Mouse (Mus musculus): ENCODE data around the gene Zmynd8. TPM values are rescaled to one million over a fixed set of nuclear protein-coding genes. Genes with fewer than 3 reads are reported as not detected.

Zmynd8 gene
- polyA plus RNA-seq, 1 experiment = 75.2 TPM

- Histone ChIP-seq H3K27ac (ENCODE audit: control insufficient read depth, insufficient read depth, low read depth, low read length, poor library complexity) (no peak overlapping the region), H3K4me1 (ENCODE audit: control insufficient read depth, insufficient read depth, low read length) (no peaks in the 10 kb centered on the region), H3K4me3 (replicated peaks; ENCODE audit: control insufficient read depth, low read depth, low read length) (no peak overlapping the region)
- no peak for TF ChIP-seq POLR2A (IDR thresholded peaks at IDR 0.05; ENCODE audit: borderline replicate concordance, control insufficient read depth, low read depth, low read length)
- TF ChIP-seq CTCF (IDR thresholded peaks at IDR 0.05; ENCODE audit: control insufficient read depth, insufficient read depth, low read length) = no peak
- WGBS = 89% methylated on average over 6 of the region's 6 CpGs
Observed at GRCm38 (mm10) chr2:165841805-165842204, 57.0 kb downstream of the Zmynd8 start.

GRCm38 (mm10) chr2:165840852-165841251 is 58.0 kb downstream of the Zmynd8 start:
- no peak overlapping the region for H3K4me3 ChIP-seq (replicated peaks; ENCODE audit: control insufficient read depth, low read depth, low read length)
- TF ChIP-seq POLR2A (IDR thresholded peaks at IDR 0.05; ENCODE audit: borderline replicate concordance, control insufficient read depth, low read depth, low read length) (no peak), CTCF (IDR thresholded peaks at IDR 0.05; ENCODE audit: control insufficient read depth, insufficient read depth, low read length) (no peak)
- no peaks in the 10 kb centered on the region for H3K4me1 ChIP-seq (ENCODE audit: control insufficient read depth, insufficient read depth, low read length)
- 95% methylated on average over 7 of the region's 7 CpGs for WGBS
- no peak overlapping the region for H3K27ac ChIP-seq (ENCODE audit: control insufficient read depth, insufficient read depth, low read depth, low read length, poor library complexity)

DNA sequence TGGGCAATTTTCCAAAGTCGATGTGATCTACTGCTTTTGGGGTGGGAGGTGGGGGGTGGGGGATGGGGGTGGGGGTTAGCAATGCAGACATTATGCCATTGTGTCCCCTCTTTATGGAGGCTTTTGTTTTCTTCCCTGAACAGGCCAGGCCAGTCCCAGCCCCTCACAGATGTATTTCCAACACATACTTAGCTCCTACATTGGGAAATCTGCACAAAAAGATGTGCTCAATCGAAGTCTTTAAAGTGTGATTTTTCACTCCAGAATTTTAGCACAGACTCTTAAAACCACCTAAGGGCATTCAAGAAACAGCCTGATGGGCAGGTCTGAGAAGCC is 59.5 kb downstream of the Zmynd8 start:
- Histone ChIP-seq H3K27ac (ENCODE audit: control insufficient read depth, insufficient read depth, low read depth, low read length, poor library complexity) (no peak overlapping the region), H3K4me1 (ENCODE audit: control insufficient read depth, insufficient read depth, low read length) (no peaks in the 10 kb centered on the region), H3K4me3 (replicated peaks; ENCODE audit: control insufficient read depth, low read depth, low read length) (no peak overlapping the region)
- WGBS = 62% methylated on average over 2 of the region's 2 CpGs
- TF ChIP-seq CTCF (IDR thresholded peaks at IDR 0.05; ENCODE audit: control insufficient read depth, insufficient read depth, low read length) (no peak), POLR2A (IDR thresholded peaks at IDR 0.05; ENCODE audit: borderline replicate concordance, control insufficient read depth, low read depth, low read length) (no peak)

DNA sequence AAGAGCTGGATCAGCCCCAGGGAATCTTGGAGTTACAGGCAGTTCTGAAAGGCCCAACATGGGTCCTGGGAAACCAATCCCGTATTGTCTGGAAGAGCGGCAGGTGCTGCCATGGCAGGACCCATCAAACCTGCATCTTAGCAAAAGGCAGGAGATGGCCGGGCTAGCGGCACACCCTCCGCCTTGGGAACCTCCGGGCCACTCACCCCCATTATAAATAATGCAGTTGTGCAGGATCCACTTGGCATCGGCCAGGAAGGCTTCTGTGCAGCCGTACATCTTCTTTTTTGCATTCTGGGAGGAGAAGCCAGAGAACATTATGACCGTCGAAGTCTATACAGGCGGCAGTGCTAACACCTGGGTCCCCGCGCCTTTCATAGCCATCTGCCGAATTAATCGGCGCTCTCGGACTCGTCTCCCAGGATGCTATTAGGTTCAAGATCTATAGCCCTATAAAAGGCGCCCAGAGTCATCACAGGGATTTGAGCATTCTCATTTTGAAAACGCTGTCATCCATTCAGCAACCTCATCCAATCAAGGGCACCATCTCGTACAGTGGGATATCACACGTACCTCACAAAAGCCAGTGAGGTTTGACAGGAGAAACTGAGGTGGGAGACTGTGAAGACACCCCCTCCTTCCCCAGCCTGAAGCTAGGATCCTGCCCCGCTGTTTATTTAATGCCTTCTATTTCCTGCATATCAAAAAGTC is 60.1 kb downstream of the Zmynd8 start:
- no peak overlapping the region for H3K4me3 ChIP-seq (replicated peaks; ENCODE audit: control insufficient read depth, low read depth, low read length)
- TF ChIP-seq POLR2A (IDR thresholded peaks at IDR 0.05; ENCODE audit: borderline replicate concordance, control insufficient read depth, low read depth, low read length) = no peak
- TF ChIP-seq CTCF (IDR thresholded peaks at IDR 0.05; ENCODE audit: control insufficient read depth, insufficient read depth, low read length) = no peak
- WGBS = 94% methylated on average over 23 of the region's 23 CpGs
- H3K4me1 ChIP-seq (ENCODE audit: control insufficient read depth, insufficient read depth, low read length) = no peaks in the 10 kb centered on the region
- no peak overlapping the region for H3K27ac ChIP-seq (ENCODE audit: control insufficient read depth, insufficient read depth, low read depth, low read length, poor library complexity)

- no peak for TF ChIP-seq POLR2A (IDR thresholded peaks at IDR 0.05; ENCODE audit: borderline replicate concordance, control insufficient read depth, low read depth, low read length)
- no peak for TF ChIP-seq CTCF (IDR thresholded peaks at IDR 0.05; ENCODE audit: control insufficient read depth, insufficient read depth, low read length)
- Histone ChIP-seq H3K4me1 (ENCODE audit: control insufficient read depth, insufficient read depth, low read length) (no peaks in the 10 kb centered on the region), H3K4me3 (replicated peaks; ENCODE audit: control insufficient read depth, low read depth, low read length) (no peak overlapping the region), H3K27ac (ENCODE audit: control insufficient read depth, insufficient read depth, low read depth, low read length, poor library complexity) (no peak overlapping the region)
- WGBS = 76% methylated on average over 13 of the region's 13 CpGs
Observed at GRCm38 (mm10) chr2:165834601-165835000, 64.2 kb downstream of the Zmynd8 start.

DNA sequence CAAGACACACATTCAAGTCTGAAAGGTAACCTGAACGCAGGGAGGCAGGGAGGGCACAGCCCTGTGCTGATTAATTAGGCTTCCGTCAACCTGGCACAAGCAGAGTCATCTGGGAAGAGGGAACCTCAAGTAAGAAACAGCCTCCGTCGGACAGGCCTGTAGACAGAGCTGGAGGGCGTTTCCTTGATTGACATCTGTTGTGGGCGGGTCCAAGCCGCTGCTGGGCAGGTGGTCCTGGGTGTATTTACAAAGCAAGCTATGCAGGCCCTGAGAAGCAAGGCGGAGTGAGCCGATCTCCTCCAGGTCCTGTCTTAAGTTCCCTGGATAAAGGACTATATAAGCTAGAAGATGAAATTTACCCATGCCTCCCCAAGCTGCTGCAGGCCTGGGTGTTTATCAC is 65.3 kb downstream of the Zmynd8 start:
- 89% methylated on average over 9 of the region's 9 CpGs for WGBS
- Histone ChIP-seq H3K27ac (ENCODE audit: control insufficient read depth, insufficient read depth, low read depth, low read length, poor library complexity) (no peak overlapping the region), H3K4me3 (replicated peaks; ENCODE audit: control insufficient read depth, low read depth, low read length) (no peak overlapping the region), H3K4me1 (ENCODE audit: control insufficient read depth, insufficient read depth, low read length) (no peaks in the 10 kb centered on the region)
- TF ChIP-seq CTCF (IDR thresholded peaks at IDR 0.05; ENCODE audit: control insufficient read depth, insufficient read depth, low read length) = no peak
- TF ChIP-seq POLR2A (IDR thresholded peaks at IDR 0.05; ENCODE audit: borderline replicate concordance, control insufficient read depth, low read depth, low read length) = no peak

- H3K4me1 ChIP-seq (ENCODE audit: control insufficient read depth, insufficient read depth, low read length) = no peaks in the 10 kb centered on the region
- WGBS = 90% methylated on average over 9 of the region's 9 CpGs
- no peak overlapping the region for H3K4me3 ChIP-seq (replicated peaks; ENCODE audit: control insufficient read depth, low read depth, low read length)
- no peak for TF ChIP-seq POLR2A (IDR thresholded peaks at IDR 0.05; ENCODE audit: borderline replicate concordance, control insufficient read depth, low read depth, low read length)
- no peak for TF ChIP-seq CTCF (IDR thresholded peaks at IDR 0.05; ENCODE audit: control insufficient read depth, insufficient read depth, low read length)
- no peak overlapping the region for H3K27ac ChIP-seq (ENCODE audit: control insufficient read depth, insufficient read depth, low read depth, low read length, poor library complexity)
Observed at GRCm38 (mm10) chr2:165832720-165833119, 66.1 kb downstream of the Zmynd8 start.

GRCm38 (mm10) chr2:165832295-165832694 is 66.5 kb downstream of the Zmynd8 start:
- Histone ChIP-seq H3K4me3 (replicated peaks; ENCODE audit: control insufficient read depth, low read depth, low read length) (no peak overlapping the region), H3K27ac (ENCODE audit: control insufficient read depth, insufficient read depth, low read depth, low read length, poor library complexity) (no peak overlapping the region), H3K4me1 (ENCODE audit: control insufficient read depth, insufficient read depth, low read length) (no peaks in the 10 kb centered on the region)
- WGBS = 87% methylated on average over 9 of the region's 9 CpGs
- no peak for TF ChIP-seq POLR2A (IDR thresholded peaks at IDR 0.05; ENCODE audit: borderline replicate concordance, control insufficient read depth, low read depth, low read length)

Data from bone marrow, adult 2 months (tissue).